Mouse (Mus musculus): ENCODE measurements at regions not wholly inside any gene's neighbourhood (a gene's known extent, or its start where the extent isn't known, plus 50 kb on each side); places are given as distances from the start of the nearest gene placed in this dataset.

DNA sequence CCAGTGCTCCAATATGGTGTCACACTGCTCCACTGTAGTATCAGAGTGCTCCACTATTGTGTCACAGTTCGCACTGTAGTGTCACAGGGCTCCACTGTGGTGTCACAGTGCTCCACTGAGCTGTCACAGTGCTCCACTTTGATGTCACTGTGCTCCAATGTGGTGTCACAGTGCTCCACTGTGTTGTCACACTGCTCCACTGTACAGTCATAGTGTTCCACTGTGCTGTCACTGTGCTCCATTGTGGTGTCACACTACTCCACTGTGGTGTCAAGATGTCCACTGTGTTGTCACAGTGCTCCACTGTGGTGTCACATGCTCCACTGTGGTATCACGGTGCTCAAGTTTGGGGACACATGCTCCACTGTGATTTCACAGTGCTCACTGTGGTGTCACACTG, 104.8 kb upstream of the Scaf8 start:
- TF ChIP-seq POLR2A (IDR thresholded peaks at IDR 0.05; ENCODE audit: insufficient read depth, low read depth, low read length) (no peak), CTCF (IDR thresholded peaks at IDR 0.05) (no peak)
